Mouse (Mus musculus) neural tube, embryonic 11.5 days (tissue): ENCODE data around the gene Chst11. TPM values are rescaled to one million over a fixed set of nuclear protein-coding genes. Genes with fewer than 3 reads are reported as not detected.

Experiments
- ATAC-seq: fragments of 200-750 bp; cut with Nextera tagmentation; 2 replicates; pipeline ENCODE4 v1.8.0; 2017; ENCODE audit warnings: moderate number of reproducible peaks, mild to moderate bottlenecking, moderate TSS enrichment, moderate library complexity; ENCODE audit not compliant: insufficient read depth, low FRiP score, low TSS enrichment
- DNase-seq: peaks from one replicate; pipeline ENCODE4 v3.0.0-alpha.2; 2015; ENCODE audit warnings: low spot score
- H3K27ac ChIP-seq: fragments of 300-500 bp; sonication (generic); 2 replicates; pipeline ENCODE4 v1.5.1; 2014; ENCODE audit warnings: low read depth, mild to moderate bottlenecking, low read length
- H3K27me3 ChIP-seq: fragments of 300-500 bp; sonication (generic); 2 replicates; pipeline ENCODE4 v1.6.1; 2014; ENCODE audit warnings: mild to moderate bottlenecking, low read length, mixed read lengths; ENCODE audit not compliant: control insufficient read depth, insufficient read depth
- H3K36me3 ChIP-seq: fragments of 300-500 bp; sonication (generic); 2 replicates; pipeline ENCODE4 v1.6.1; 2014; ENCODE audit warnings: mild to moderate bottlenecking, low read length, moderate library complexity, mixed read lengths; ENCODE audit not compliant: control insufficient read depth, insufficient read depth
- H3K4me1 ChIP-seq: fragments of 300-500 bp; sonication (generic); 2 replicates; pipeline ENCODE4 v1.6.1; 2014; ENCODE audit warnings: low read length, mixed read lengths; ENCODE audit not compliant: control insufficient read depth, insufficient read depth
- H3K4me2 ChIP-seq: fragments of 300-500 bp; sonication (generic); 2 replicates; pipeline ENCODE4 v1.6.1; 2014; ENCODE audit warnings: low read depth, mild to moderate bottlenecking, moderate library complexity
- H3K4me3 ChIP-seq: fragments of 300-500 bp; sonication (generic); 2 replicates; pipeline ENCODE4 v1.5.1; 2014; ENCODE audit warnings: low read depth, low read length
- H3K9ac ChIP-seq: fragments of 300-500 bp; sonication (generic); 2 replicates; pipeline ENCODE4 v1.6.1; 2014; ENCODE audit warnings: mild to moderate bottlenecking, low read length
- H3K9me3 ChIP-seq: fragments of 300-500 bp; sonication (generic); 2 replicates; pipeline ENCODE4 v1.6.1; 2016; ENCODE audit warnings: low read length; ENCODE audit not compliant: control insufficient read depth
- whole genome bisulfite sequencing: fragments of 180-500 bp; shearing (Covaris S2); extraction: QIAGEN DNeasy Blood & Tissue Kit; methylation state at CpG from one replicate; pipeline ENCODE4 v1.1.7; 2014; 5-methylcytosine and 5-hydroxymethylcytosine counted together
- polyA plus RNA-seq: library from polyadenylated mRNA; unstranded; fragments of >200 nt; fragmentation: Nextera tagmentation; extraction: Ambion mirVana; gene quantifications from 2 replicates; pipeline ENCODE4 v1.2.1, GENCODE M21; 2014

Chst11 gene
- polyA plus RNA-seq, 1 experiment from 2014 or later = 2.5 TPM

GRCm38 (mm10) chr10:83201525-83201924 lies 216.2 kb downstream of the Chst11 start:
- Histone ChIP-seq H3K4me3 (no peak overlapping the region), H3K9me3 (no peaks in the 10 kb centered on the region), H3K27ac (no peak overlapping the region), H3K27me3 (no peaks in the 10 kb centered on the region), H3K36me3 (no peaks in the 10 kb centered on the region), H3K4me1 (no peaks in the 10 kb centered on the region), H3K4me2 (no peak overlapping the region), H3K9ac (no peak overlapping the region)
- DNase-seq = no peak
- 93% methylated on average over 7 of the region's 7 CpGs for WGBS
- ATAC-seq = no peak

GRCm38 (mm10) chr10:83202906-83203702 lies 217.8 kb downstream of the Chst11 start:
- Histone ChIP-seq H3K27me3 (no peaks in the 10 kb centered on the region), H3K4me2 (no peak overlapping the region), H3K36me3 (no peaks in the 10 kb centered on the region), H3K9ac (no peak overlapping the region), H3K9me3 (no peaks in the 10 kb centered on the region), H3K27ac (no peak overlapping the region), H3K4me1 (no peaks in the 10 kb centered on the region), H3K4me3 (no peak overlapping the region)
- no peak for ATAC-seq
- WGBS = 91% methylated on average over 14 of the region's 14 CpGs
- no peak for DNase-seq

- 87% methylated on average over 7 of the region's 7 CpGs for WGBS
- DNase-seq (no peak), ATAC-seq (no peak)
- no peak overlapping the region for H3K9ac ChIP-seq
- H3K27ac ChIP-seq = no peak overlapping the region
- no peaks in the 10 kb centered on the region for H3K27me3 ChIP-seq
- no peaks in the 10 kb centered on the region for H3K4me1 ChIP-seq
- H3K36me3 ChIP-seq = no peaks in the 10 kb centered on the region; the same call in 1 of the 2 replicates
- H3K4me3 ChIP-seq = no peak overlapping the region
- H3K4me2 ChIP-seq = no peak overlapping the region
- H3K9me3 ChIP-seq = no peaks in the 10 kb centered on the region
These were observed 223.1 kb downstream of the Chst11 start for GRCm38 (mm10) chr10:83208436-83208835.

- ATAC-seq (no peak), DNase-seq (no peak)
- Histone ChIP-seq H3K27me3 (no peaks in the 10 kb centered on the region), H3K36me3 (no peaks in the 10 kb centered on the region; the same call in 1 of the 2 replicates), H3K27ac (no peak overlapping the region), H3K4me2 (no peak overlapping the region), H3K9me3 (no peaks in the 10 kb centered on the region), H3K9ac (no peak overlapping the region), H3K4me1 (no peaks in the 10 kb centered on the region), H3K4me3 (no peak overlapping the region)
- WGBS = 85% methylated on average over 12 of the region's 12 CpGs
These were observed 224.1 kb downstream of the Chst11 start for GRCm38 (mm10) chr10:83209388-83209787.

- Histone ChIP-seq H3K36me3 (no peaks in the 10 kb centered on the region; the same call in 1 of the 2 replicates), H3K4me3 (no peak overlapping the region), H3K27me3 (no peaks in the 10 kb centered on the region), H3K9me3 (no peaks in the 10 kb centered on the region), H3K4me1 (no peaks in the 10 kb centered on the region), H3K4me2 (no peak overlapping the region), H3K27ac (no peak overlapping the region), H3K9ac (no peak overlapping the region)
- DNase-seq = no peak
- ATAC-seq = no peak
- WGBS = 62% methylated on average over 16 of the region's 16 CpGs
These were observed 224.8 kb downstream of the Chst11 start for GRCm38 (mm10) chr10:83210122-83210521.

- H3K27ac ChIP-seq = no peak overlapping the region
- ATAC-seq (no peak), DNase-seq (no peak)
- H3K4me3 ChIP-seq = no peak overlapping the region
- no peaks in the 10 kb centered on the region for H3K27me3 ChIP-seq
- H3K4me2 ChIP-seq = no peak overlapping the region
- H3K9me3 ChIP-seq = no peaks in the 10 kb centered on the region
- no peak overlapping the region for H3K9ac ChIP-seq
- H3K36me3 ChIP-seq = no peaks in the 10 kb centered on the region; the same call in 1 of the 2 replicates
- WGBS = 50% methylated on average over 6 of the region's 6 CpGs
- H3K4me1 ChIP-seq = no peaks in the 10 kb centered on the region
These were observed 225.8 kb downstream of the Chst11 start for GRCm38 (mm10) chr10:83210968-83211583.

- DNase-seq (no peak), ATAC-seq (no peak)
- 91% methylated on average over 4 of the region's 4 CpGs for WGBS
These were observed 227.3 kb downstream of the Chst11 start for GRCm38 (mm10) chr10:83212618-83213017.

GRCm38 (mm10) chr10:83215559-83215958 lies 230.3 kb downstream of the Chst11 start:
- H3K9me3 ChIP-seq = no peaks in the 10 kb centered on the region
- H3K9ac ChIP-seq = no peak overlapping the region
- no peak overlapping the region for H3K4me3 ChIP-seq
- no peak for DNase-seq
- H3K27ac ChIP-seq = no peak overlapping the region
- no peak overlapping the region for H3K4me2 ChIP-seq
- WGBS = 82% methylated on average over 5 of the region's 5 CpGs
- H3K36me3 ChIP-seq = no peaks in the 10 kb centered on the region; the same call in 1 of the 2 replicates
- H3K4me1 ChIP-seq = no peaks in the 10 kb centered on the region
- no peaks in the 10 kb centered on the region for H3K27me3 ChIP-seq
- ATAC-seq = no peak

More at GRCm38 (mm10) chr10:83212618-83213017, 227.3 kb downstream of the Chst11 start:
- no peak overlapping the region for H3K4me2 ChIP-seq
- H3K9ac ChIP-seq = no peak overlapping the region
- no peaks in the 10 kb centered on the region for H3K4me1 ChIP-seq
- H3K27me3 ChIP-seq = no peaks in the 10 kb centered on the region
- H3K9me3 ChIP-seq = no peaks in the 10 kb centered on the region
- no peak overlapping the region for H3K27ac ChIP-seq
- no peaks in the 10 kb centered on the region; the same call in 1 of the 2 replicates for H3K36me3 ChIP-seq
- no peak overlapping the region for H3K4me3 ChIP-seq

GRCm38 (mm10) chr10:83217256-83217655 lies 232.0 kb downstream of the Chst11 start:
- ATAC-seq = no peak
- Histone ChIP-seq H3K9me3 (no peaks in the 10 kb centered on the region), H3K36me3 (no peaks in the 10 kb centered on the region), H3K27ac (no peak overlapping the region), H3K9ac (no peak overlapping the region), H3K4me3 (no peak overlapping the region), H3K4me1 (no peaks in the 10 kb centered on the region), H3K27me3 (no peaks in the 10 kb centered on the region), H3K4me2 (no peak overlapping the region)
- no peak for DNase-seq
- 62% methylated on average over 5 of the region's 5 CpGs for WGBS
